Mouse (Mus musculus) cerebellum, adult 11 months (tissue): ENCODE results near the gene Entr1.
"Not testable (repeated sequence)": the region's sequence is repeated elsewhere in the genome, so short reads cannot be mapped to it uniquely, and the experiment has no call there.

Experiments used
- DNase-seq: peaks from one replicate; pipeline ENCODE4 v3.0.0; 2022

Entr1 gene

GRCm38 (mm10) chr2:26380871-26381270, 8.2 kb downstream of the Entr1 start:
- DNase-seq: not testable (repeated sequence)

- DNase-seq: peak; percentile 71
Observed at GRCm38 (mm10) chr2:26380131-26380771, 8.9 kb downstream of the Entr1 start, which contains the start of gene Snapc4. Gene Snapc4, minus strand, starts transcription at chr2:26380653.

GRCm38 (mm10) chr2:26372396-26372795, 16.7 kb downstream of the Entr1 start:
- DNase-seq: no peak

GRCm38 (mm10) chr2:26368572-26368971, 20.5 kb downstream of the Entr1 start:
- no peak for DNase-seq

- no peak for DNase-seq
Observed at GRCm38 (mm10) chr2:26367911-26368310, 21.2 kb downstream of the Entr1 start.

- peak; percentile 69 for DNase-seq
Observed at GRCm38 (mm10) chr2:26364738-26365465, 24.2 kb downstream of the Entr1 start.

GRCm38 (mm10) chr2:26363481-26363880, 25.6 kb downstream of the Entr1 start:
- no peak for DNase-seq

- no peak for DNase-seq
Observed at GRCm38 (mm10) chr2:26362991-26363390, 26.1 kb downstream of the Entr1 start.

- DNase-seq: no peak
Observed at GRCm38 (mm10) chr2:26360772-26361171, 28.3 kb downstream of the Entr1 start, which contains the start of gene Card9. Gene Card9, minus strand, starts transcription at chr2:26360918.

GRCm38 (mm10) chr2:26359983-26360382, 29.1 kb downstream of the Entr1 start:
- DNase-seq: peak; percentile 21

- no peak for DNase-seq
Observed at GRCm38 (mm10) chr2:26358667-26359320, 30.3 kb downstream of the Entr1 start.

- peak; percentile 31 for DNase-seq
Observed at GRCm38 (mm10) chr2:26357484-26357883, 31.6 kb downstream of the Entr1 start.

GRCm38 (mm10) chr2:26356678-26357077, 32.4 kb downstream of the Entr1 start:
- no peak for DNase-seq

- DNase-seq: no peak
Observed at GRCm38 (mm10) chr2:26356231-26356630, 32.9 kb downstream of the Entr1 start.

GRCm38 (mm10) chr2:26354401-26354800, 34.7 kb downstream of the Entr1 start:
- DNase-seq: no peak

GRCm38 (mm10) chr2:26353066-26353980, 35.8 kb downstream of the Entr1 start:
- peak; percentile 49 for DNase-seq

- DNase-seq: peak; percentile 54
Observed at GRCm38 (mm10) chr2:26352291-26352910, 36.7 kb downstream of the Entr1 start.

- DNase-seq: peak; percentile 93
Observed at GRCm38 (mm10) chr2:26351358-26352290, 37.5 kb downstream of the Entr1 start, which contains the start of gene Dnlz. Gene Dnlz, minus strand, starts transcription at chr2:26352110.

- DNase-seq: no peak
Observed at GRCm38 (mm10) chr2:26348241-26348640, 40.9 kb downstream of the Entr1 start.

GRCm38 (mm10) chr2:26342609-26343490, 46.3 kb downstream of the Entr1 start:
- no peak for DNase-seq
